Mouse (Mus musculus) C2C12 (cell line): Measurements from ENCODE around the gene Gm10282. TPM values are rescaled to one million over a fixed set of nuclear protein-coding genes. Genes with fewer than 3 reads are reported as not detected.

Experiments
- H3K27me3 ChIP-seq: one replicate; pipeline ENCODE4 v1.6.1; 2011; ENCODE audit not compliant: control insufficient read depth, insufficient read depth, insufficient read length
- H3K36me3 ChIP-seq: one replicate; pipeline ENCODE4 v1.6.1; 2011; ENCODE audit not compliant: control insufficient read depth, insufficient read depth
- H3K4me3 ChIP-seq: one replicate; pipeline ENCODE4 v1.5.1; 2011; ENCODE audit warnings: mild to moderate bottlenecking, control low read depth; ENCODE audit not compliant: poor library complexity, insufficient read depth, severe bottlenecking
- H3K79me2 ChIP-seq: one replicate; pipeline ENCODE4 v1.6.1; 2011; ENCODE audit not compliant: control insufficient read depth, insufficient read depth
- H3K79me3 ChIP-seq: one replicate; pipeline ENCODE4 v1.6.1; 2011; ENCODE audit warnings: low read depth, control low read depth
- H3ac ChIP-seq: one replicate; pipeline ENCODE3; 2011; ENCODE audit warnings: low read depth; ENCODE audit not compliant: control insufficient read depth, insufficient read length
- CEBPB ChIP-seq: IDR thresholded peaks from one replicate; pipeline ENCODE4 v1.6.1; 2011; ENCODE audit warnings: low read depth, mild to moderate bottlenecking, control low read depth, moderate library complexity
- CTCF ChIP-seq: IDR thresholded peaks from one replicate; pipeline ENCODE4 v1.5.1; 2011; ENCODE audit not compliant: control insufficient read depth, insufficient read depth, insufficient read length
- FOSL1 ChIP-seq: IDR thresholded peaks from one replicate; pipeline ENCODE4 v1.8.0; 2011; ENCODE audit warnings: mild to moderate bottlenecking, low read length; ENCODE audit not compliant: poor library complexity, insufficient read depth, severe bottlenecking
- MAX ChIP-seq: IDR thresholded peaks from one replicate; pipeline ENCODE4 v1.6.1; 2011; ENCODE audit warnings: mild to moderate bottlenecking, control low read depth
- MYOD1 ChIP-seq: IDR thresholded peaks from one replicate; pipeline ENCODE4 v1.6.1; 2011; ENCODE audit warnings: low read depth; ENCODE audit not compliant: control insufficient read depth, insufficient read length
- MYOG ChIP-seq: IDR thresholded peaks from one replicate; pipeline ENCODE4 v1.6.1; 2011; ENCODE audit not compliant: control insufficient read depth, insufficient read length; ENCODE audit errors: extremely low read depth
- USF1 ChIP-seq: IDR thresholded peaks from one replicate; pipeline ENCODE4 v1.6.1; 2011; ENCODE audit warnings: low read depth, mild to moderate bottlenecking, control low read depth, moderate library complexity
- polyA plus RNA-seq: library from polyadenylated mRNA; unstranded; fragments of >200 nt; fragmentation: generic; extraction: Trizol; gene quantifications from one replicate; pipeline ENCODE4 v1.2.1, GENCODE M21; 2012; ENCODE audit warnings: missing spikeins

The Gm10282 gene
- polyA plus RNA-seq, 1 experiment: 107 TPM

DNA sequence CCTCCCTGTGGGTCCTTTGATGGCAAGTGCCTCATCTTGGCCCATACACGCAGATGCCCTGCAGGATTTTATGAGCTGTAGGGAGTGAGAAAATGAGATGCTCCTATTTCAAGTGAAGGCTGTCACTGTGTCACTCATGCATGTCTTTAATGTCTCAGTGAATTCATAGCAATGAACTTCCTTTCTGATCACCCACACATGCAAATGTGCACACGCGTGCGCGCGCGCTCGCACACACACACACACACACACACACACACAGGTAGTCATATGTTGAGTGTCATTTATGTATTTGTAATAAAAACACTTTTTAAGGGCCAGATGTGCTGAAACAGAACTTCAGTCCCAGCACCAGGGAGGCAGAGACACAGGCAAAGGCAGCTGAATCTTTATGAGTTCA is 38.0 kb downstream of the Gm10282 start:
- H3K36me3 ChIP-seq: no peaks in the 10 kb centered on the region
- TF ChIP-seq CTCF: no peak
- no peak for TF ChIP-seq USF1
- TF ChIP-seq CEBPB: no peak
- TF ChIP-seq MYOD1: no peak
- no peak for TF ChIP-seq FOSL1
- no peak for TF ChIP-seq MYOG
- TF ChIP-seq MAX: no peak
- H3ac ChIP-seq: no peak overlapping the region
- H3K27me3 ChIP-seq: peaks cover 5% of the 10 kb centered on the region
- H3K79me3 ChIP-seq: no peaks in the 10 kb centered on the region
- H3K4me3 ChIP-seq: no peak overlapping the region
- no peaks in the 10 kb centered on the region for H3K79me2 ChIP-seq

DNA sequence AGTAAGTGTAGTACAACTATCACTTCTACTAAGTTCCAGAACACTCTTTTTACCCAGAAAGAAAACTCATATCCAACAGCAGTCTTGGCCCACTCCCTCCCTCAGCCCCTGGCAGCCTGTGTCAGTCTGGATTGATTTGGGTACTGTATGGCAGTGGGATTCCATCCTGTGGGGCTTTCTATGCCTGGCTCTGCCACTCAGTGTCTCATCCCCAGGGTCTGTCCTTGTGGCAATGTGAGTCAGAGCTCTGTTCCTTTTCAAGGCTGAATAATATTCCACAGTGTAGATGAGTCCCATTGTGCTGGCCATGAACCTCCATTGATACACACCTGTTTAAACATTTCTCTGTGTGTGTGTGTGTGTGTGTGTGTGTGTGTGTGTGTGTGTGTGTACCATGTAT is 38.4 kb downstream of the Gm10282 start:
- TF ChIP-seq CTCF: no peak
- TF ChIP-seq MAX: no peak
- no peak for TF ChIP-seq FOSL1
- TF ChIP-seq USF1: no peak
- TF ChIP-seq CEBPB: no peak
- TF ChIP-seq MYOD1: no peak
- no peak for TF ChIP-seq MYOG
- no peak overlapping the region for H3K4me3 ChIP-seq

GRCm38 (mm10) chr8:72265342-72265741 is 39.7 kb downstream of the Gm10282 start:
- H3K27me3 ChIP-seq: peaks cover 5% of the 10 kb centered on the region
- no peaks in the 10 kb centered on the region for H3K79me3 ChIP-seq
- no peak overlapping the region for H3ac ChIP-seq
- TF ChIP-seq CEBPB (no peak), MAX (no peak), FOSL1 (no peak), CTCF (no peak), USF1 (no peak), MYOD1 (no peak), MYOG (no peak)
- no peaks in the 10 kb centered on the region for H3K79me2 ChIP-seq
- no peaks in the 10 kb centered on the region for H3K36me3 ChIP-seq
- no peak overlapping the region for H3K4me3 ChIP-seq

More for the DNA sequence above, 38.4 kb downstream of the Gm10282 start:
- peaks cover 5% of the 10 kb centered on the region for H3K27me3 ChIP-seq
- no peaks in the 10 kb centered on the region for H3K36me3 ChIP-seq
- no peaks in the 10 kb centered on the region for H3K79me2 ChIP-seq
- H3ac ChIP-seq: no peak overlapping the region
- H3K79me3 ChIP-seq: no peaks in the 10 kb centered on the region

DNA sequence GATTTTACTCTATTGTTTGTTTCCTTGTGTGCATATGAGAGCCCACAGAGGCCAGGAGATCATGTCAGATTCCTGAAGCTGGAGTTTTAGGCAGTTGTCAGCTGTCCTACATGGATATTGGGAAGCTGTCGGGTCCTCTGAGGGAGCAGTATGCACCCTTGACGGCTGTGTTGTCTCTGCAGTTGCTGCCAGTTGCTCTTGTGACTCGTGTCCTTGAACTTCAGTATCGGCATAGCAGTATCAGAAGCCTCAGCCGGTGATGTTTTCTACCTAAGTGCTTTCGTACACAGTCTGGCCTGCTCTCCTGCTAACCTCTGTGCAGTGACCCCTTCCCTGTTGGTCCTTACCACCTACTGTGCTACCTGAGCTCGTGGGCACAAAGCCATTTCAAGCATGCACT is 41.6 kb downstream of the Gm10282 start:
- no peak for TF ChIP-seq FOSL1
- no peaks in the 10 kb centered on the region for H3K79me2 ChIP-seq
- H3K4me3 ChIP-seq: no peak overlapping the region
- no peaks in the 10 kb centered on the region for H3K79me3 ChIP-seq
- H3K27me3 ChIP-seq: peaks cover 5% of the 10 kb centered on the region
- no peak overlapping the region for H3ac ChIP-seq
- no peaks in the 10 kb centered on the region for H3K36me3 ChIP-seq

- H3K79me3 ChIP-seq: no peaks in the 10 kb centered on the region
- peaks cover 5% of the 10 kb centered on the region for H3K27me3 ChIP-seq
- H3K36me3 ChIP-seq: no peaks in the 10 kb centered on the region
- no peaks in the 10 kb centered on the region for H3K79me2 ChIP-seq
- H3ac ChIP-seq: no peak overlapping the region
- no peak overlapping the region for H3K4me3 ChIP-seq
- TF ChIP-seq CTCF (no peak), MYOD1 (no peak), FOSL1 (no peak), MAX (no peak), CEBPB (no peak), MYOG (no peak), USF1 (no peak)
Measured at GRCm38 (mm10) chr8:72262756-72263155, 42.3 kb downstream of the Gm10282 start.

GRCm38 (mm10) chr8:72261872-72262271 is 43.2 kb downstream of the Gm10282 start:
- no peak for TF ChIP-seq USF1
- peak; percentile 21 for TF ChIP-seq CTCF
- Histone ChIP-seq H3K79me3 (no peaks in the 10 kb centered on the region), H3ac (no peak overlapping the region), H3K36me3 (no peaks in the 10 kb centered on the region), H3K79me2 (no peaks in the 10 kb centered on the region), H3K4me3 (no peak overlapping the region), H3K27me3 (peaks cover 5% of the 10 kb centered on the region)
